Mouse (Mus musculus): ENCODE measurements around the gene BC048671. TPM values are rescaled to one million over a fixed set of nuclear protein-coding genes. Genes with fewer than 3 reads are reported as not detected.

Gene BC048671
- not detected in 2 replicates for polyA plus RNA-seq (2014; fragmentation: Nextera tagmentation; extraction: Ambion mirVana)

DNA sequence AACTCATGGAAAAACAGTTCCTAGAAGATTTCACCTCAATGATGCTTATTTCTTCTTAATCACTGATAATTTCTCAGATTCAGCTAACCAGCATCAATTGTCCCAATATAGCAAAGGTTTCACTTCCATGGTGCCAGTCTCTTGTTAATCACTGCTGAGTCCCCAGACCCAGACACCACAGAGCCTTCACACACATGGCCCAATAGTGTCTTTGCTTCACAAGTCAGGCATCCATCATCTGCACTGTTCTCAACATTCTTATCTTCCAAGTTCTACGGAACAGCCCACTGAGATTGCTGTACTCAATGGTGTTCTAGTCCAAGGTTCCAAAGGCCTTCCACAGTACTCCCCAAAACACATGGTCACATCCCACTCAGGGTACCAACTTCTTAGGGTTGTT is at the start of gene BC048671:
Gene BC048671, plus strand, starts transcription at position 301 of the 400 bp plus-strand sequence.
- Histone ChIP-seq H3K4me2 (replicated peaks; ENCODE audit: low read depth, low read length) (no peak within 1 kb of the TSS), H3K36me3 (ENCODE audit: control insufficient read depth, insufficient read depth, low read length) (no peaks in the 10 kb centered on the region), H3K4me1 (ENCODE audit: control insufficient read depth, insufficient read depth, low read length) (no peaks in the 10 kb centered on the region), H3K27me3 (ENCODE audit: control insufficient read depth, insufficient read depth, low read length) (no peaks in the 10 kb centered on the region), H3K27ac (ENCODE audit: low read length) (no peak within 1 kb of the TSS), H3K9me3 (ENCODE audit: control insufficient read depth, low read depth, low read length) (no peaks in the 10 kb centered on the region), H3K9ac (replicated peaks; ENCODE audit: low read depth, low read length) (no peak within 1 kb of the TSS), H3K4me3 (ENCODE audit: low read depth, low read length) (no peak within 1 kb of the TSS)
- ATAC-seq (ENCODE audit: insufficient number of reproducible peaks, insufficient read depth, low FRiP score, low read depth): no peak
- WGBS: 92% methylated on average over 1 of the region's 1 CpGs

DNA sequence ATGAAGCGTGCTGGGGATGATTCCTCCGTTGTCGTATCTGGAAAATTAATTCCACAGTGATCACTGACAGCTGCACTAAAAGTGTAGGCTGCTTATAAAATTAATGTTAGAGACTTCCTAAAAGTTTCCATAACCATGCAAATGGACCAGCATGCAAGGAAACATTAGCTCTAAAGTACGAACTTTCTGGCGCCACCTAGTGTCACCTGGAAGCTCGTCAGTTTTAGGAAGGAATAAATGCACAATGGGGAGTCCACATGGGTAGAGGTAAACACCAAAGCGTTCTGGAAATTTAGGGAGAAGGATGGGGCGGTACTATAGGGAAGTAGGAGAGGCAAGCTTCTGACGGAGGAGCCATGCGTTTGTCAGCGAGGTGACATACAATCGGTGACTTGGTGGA is 12.8 kb upstream of the BC048671 start:
- H3K4me1 ChIP-seq (ENCODE audit: control insufficient read depth, insufficient read depth, low read length): no peaks in the 10 kb centered on the region
- no peaks in the 10 kb centered on the region for H3K9me3 ChIP-seq (ENCODE audit: control insufficient read depth, low read depth, low read length)
- no peak overlapping the region for H3K4me3 ChIP-seq (ENCODE audit: low read depth, low read length)
- ATAC-seq (ENCODE audit: insufficient number of reproducible peaks, insufficient read depth, low FRiP score, low read depth): no peak
- H3K27me3 ChIP-seq (ENCODE audit: control insufficient read depth, insufficient read depth, low read length): no peaks in the 10 kb centered on the region
- H3K36me3 ChIP-seq (ENCODE audit: control insufficient read depth, insufficient read depth, low read length): no peaks in the 10 kb centered on the region
- no peak overlapping the region for H3K27ac ChIP-seq (ENCODE audit: low read length)
- 48% methylated on average over 12 of the region's 12 CpGs for WGBS
- no peak overlapping the region for H3K9ac ChIP-seq (replicated peaks; ENCODE audit: low read depth, low read length)
- no peak overlapping the region for H3K4me2 ChIP-seq (replicated peaks; ENCODE audit: low read depth, low read length)

DNA sequence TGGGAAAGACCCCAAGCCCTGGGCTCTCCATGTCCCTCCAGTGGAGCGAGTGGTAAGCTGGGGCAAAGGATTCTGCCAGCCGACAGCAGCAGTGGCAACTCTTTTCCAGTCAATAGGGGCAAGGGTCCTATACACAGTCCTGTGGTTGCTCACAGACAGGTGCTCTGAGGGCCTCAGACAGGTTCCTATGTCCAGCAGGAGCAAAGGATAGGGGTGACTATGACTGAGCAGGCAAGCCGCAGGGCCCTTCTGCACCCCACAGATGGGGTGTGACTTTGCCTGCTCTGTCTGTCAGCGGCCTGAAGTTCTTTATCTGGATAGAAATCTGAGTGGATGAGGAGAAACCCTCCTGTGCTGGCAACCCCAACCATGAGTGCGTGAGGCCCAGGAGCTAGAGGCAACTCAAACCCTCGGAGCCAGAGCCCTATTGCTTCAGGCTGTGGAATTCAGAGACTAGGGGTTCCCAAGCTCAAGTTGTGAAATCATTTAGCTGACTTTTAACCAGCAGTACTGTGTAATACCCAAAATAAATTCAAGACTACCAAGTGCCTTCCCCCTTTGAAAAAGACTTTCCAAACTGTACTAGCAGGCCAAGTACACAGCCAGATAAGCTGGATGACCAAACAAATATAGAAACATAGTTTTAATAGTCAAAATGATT is 5.4 kb downstream of the BC048671 start:
- no peak for ATAC-seq (ENCODE audit: insufficient number of reproducible peaks, insufficient read depth, low FRiP score, low read depth)
- Histone ChIP-seq H3K27ac (ENCODE audit: low read length) (no peak overlapping the region), H3K9ac (replicated peaks; ENCODE audit: low read depth, low read length) (no peak overlapping the region), H3K27me3 (ENCODE audit: control insufficient read depth, insufficient read depth, low read length) (no peaks in the 10 kb centered on the region), H3K36me3 (ENCODE audit: control insufficient read depth, insufficient read depth, low read length) (no peaks in the 10 kb centered on the region), H3K4me2 (replicated peaks; ENCODE audit: low read depth, low read length) (no peak overlapping the region), H3K4me1 (ENCODE audit: control insufficient read depth, insufficient read depth, low read length) (no peaks in the 10 kb centered on the region), H3K9me3 (ENCODE audit: control insufficient read depth, low read depth, low read length) (no peaks in the 10 kb centered on the region; the same call in 1 of the 2 replicates), H3K4me3 (ENCODE audit: low read depth, low read length) (no peak overlapping the region)
- WGBS: 86% methylated on average over 6 of the region's 6 CpGs

DNA sequence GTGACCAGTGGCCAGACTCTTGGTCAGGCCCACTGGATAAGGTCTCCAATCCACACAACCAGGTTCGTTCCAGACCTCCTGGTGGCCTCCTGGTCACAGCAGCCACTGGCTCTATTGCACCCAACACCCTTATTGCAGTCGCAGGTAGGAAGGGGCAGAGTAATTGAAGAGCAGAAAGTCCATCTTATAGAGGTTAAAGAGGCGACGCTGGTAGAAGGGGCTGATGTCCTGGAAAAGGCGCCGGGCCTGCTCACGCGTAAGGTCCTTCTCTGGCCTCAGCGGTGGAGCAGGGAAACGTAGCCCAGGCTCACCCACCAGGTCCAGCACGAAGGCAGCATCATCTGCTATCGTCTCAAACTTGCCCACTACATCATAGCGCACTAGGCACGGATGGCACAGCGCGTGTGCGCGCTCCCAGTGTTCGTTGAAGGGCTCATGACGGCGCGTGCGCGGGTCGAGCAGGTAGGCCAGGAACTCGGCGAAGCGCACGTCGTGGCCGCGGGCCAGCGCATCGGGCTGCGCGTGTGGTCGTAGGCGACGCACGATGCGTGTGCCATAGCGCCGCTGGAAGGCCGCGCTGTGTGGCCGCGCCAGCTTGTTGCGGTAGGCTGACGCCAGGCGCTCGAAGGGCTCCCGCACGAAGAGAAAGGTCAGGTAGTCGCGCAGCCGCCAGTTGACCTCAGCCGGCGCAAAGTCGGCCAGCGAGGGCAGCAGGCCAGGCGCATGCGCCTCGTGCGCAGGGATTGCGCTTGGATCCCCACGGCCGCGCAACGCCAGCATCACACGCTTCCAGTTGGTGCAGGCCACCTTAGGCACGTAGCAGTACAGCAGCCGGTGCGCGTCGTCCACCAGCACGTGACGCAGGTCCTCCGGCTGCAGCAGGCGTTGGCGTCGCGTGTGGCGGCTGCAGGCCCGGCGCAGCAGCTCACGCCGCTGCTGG is 8.1 kb downstream of the BC048671 start:
- Histone ChIP-seq H3K27me3 (ENCODE audit: control insufficient read depth, insufficient read depth, low read length) (no peaks in the 10 kb centered on the region), H3K4me1 (ENCODE audit: control insufficient read depth, insufficient read depth, low read length) (no peaks in the 10 kb centered on the region), H3K9ac (replicated peaks; ENCODE audit: low read depth, low read length) (no peak overlapping the region), H3K27ac (ENCODE audit: low read length) (no peak overlapping the region), H3K4me2 (replicated peaks; ENCODE audit: low read depth, low read length) (no peak overlapping the region), H3K4me3 (ENCODE audit: low read depth, low read length) (no peak overlapping the region), H3K9me3 (ENCODE audit: control insufficient read depth, low read depth, low read length) (no peaks in the 10 kb centered on the region; the same call in 1 of the 2 replicates), H3K36me3 (ENCODE audit: control insufficient read depth, insufficient read depth, low read length) (no peaks in the 10 kb centered on the region)
- 81% methylated on average over 87 of the region's 87 CpGs for WGBS
- no peak for ATAC-seq (ENCODE audit: insufficient number of reproducible peaks, insufficient read depth, low FRiP score, low read depth)

DNA sequence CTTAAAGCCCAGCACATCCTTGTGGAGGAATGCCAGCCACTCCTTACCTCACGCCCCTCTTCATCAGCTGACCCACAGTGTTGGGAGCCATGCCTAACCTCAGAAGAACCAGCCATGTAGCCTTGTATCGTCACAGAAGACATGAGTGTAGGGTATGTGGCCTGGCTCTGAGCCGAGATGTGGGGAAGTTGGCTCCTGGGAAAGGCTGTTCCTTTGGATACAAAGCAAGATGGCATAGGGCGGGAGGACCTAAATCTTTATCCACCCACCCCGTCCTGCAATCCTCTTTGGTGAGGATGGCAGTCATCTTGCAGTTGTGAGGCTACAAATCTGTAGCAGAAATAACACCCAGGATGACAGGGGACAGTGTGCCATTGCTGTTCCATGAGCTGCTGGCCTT is 14.9 kb downstream of the BC048671 start:
- H3K27me3 ChIP-seq (ENCODE audit: control insufficient read depth, insufficient read depth, low read length): no peaks in the 10 kb centered on the region
- H3K4me2 ChIP-seq (replicated peaks; ENCODE audit: low read depth, low read length): no peak overlapping the region
- no peak overlapping the region for H3K27ac ChIP-seq (ENCODE audit: low read length)
- WGBS: 87% methylated on average over 5 of the region's 5 CpGs
- H3K36me3 ChIP-seq (ENCODE audit: control insufficient read depth, insufficient read depth, low read length): no peaks in the 10 kb centered on the region
- H3K4me3 ChIP-seq (ENCODE audit: low read depth, low read length): no peak overlapping the region
- H3K4me1 ChIP-seq (ENCODE audit: control insufficient read depth, insufficient read depth, low read length): no peaks in the 10 kb centered on the region
- no peaks in the 10 kb centered on the region for H3K9me3 ChIP-seq (ENCODE audit: control insufficient read depth, low read depth, low read length)
- no peak overlapping the region for H3K9ac ChIP-seq (replicated peaks; ENCODE audit: low read depth, low read length)
- ATAC-seq (ENCODE audit: insufficient number of reproducible peaks, insufficient read depth, low FRiP score, low read depth): no peak

DNA sequence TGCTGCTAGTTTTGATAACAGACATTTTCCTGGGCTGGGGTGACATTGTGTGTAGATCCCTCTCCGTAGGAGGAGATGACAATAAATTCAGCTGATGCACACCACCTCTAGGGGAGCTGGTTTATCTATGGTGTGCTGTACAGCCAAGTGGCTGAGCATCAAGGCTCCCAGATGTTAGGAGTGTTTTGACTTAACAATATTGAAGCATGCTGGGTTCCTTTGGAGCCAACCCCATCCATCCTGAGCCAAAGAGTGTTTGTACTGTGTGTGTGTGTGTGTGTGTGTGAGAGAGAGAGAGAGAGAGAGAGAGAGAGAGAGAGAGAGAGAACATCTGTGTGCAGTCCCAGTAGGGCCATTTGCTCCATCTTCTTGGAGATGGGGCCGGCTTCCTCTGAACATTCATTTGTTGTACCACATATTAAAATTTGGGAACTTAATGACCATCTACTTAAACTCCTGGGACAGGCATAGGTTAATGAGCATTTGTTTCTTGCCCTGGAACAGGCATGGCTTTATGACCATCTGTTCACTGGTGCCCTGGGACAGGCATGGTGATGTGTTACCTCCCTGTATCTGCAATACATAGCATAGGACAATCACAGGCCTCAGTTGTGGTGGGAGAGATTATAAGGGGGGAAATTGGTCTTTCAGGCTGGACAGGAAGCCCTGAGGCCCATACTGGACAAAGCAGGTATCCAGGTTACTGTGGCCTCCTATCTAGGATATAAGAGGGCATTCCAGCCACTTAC is 16.7 kb downstream of the BC048671 start:
- no peak for ATAC-seq (ENCODE audit: insufficient number of reproducible peaks, insufficient read depth, low FRiP score, low read depth)
- H3K27me3 ChIP-seq (ENCODE audit: control insufficient read depth, insufficient read depth, low read length): no peaks in the 10 kb centered on the region
- WGBS: 76% methylated on average over 2 of the region's 2 CpGs
- no peaks in the 10 kb centered on the region for H3K36me3 ChIP-seq (ENCODE audit: control insufficient read depth, insufficient read depth, low read length)
- no peak overlapping the region for H3K4me3 ChIP-seq (ENCODE audit: low read depth, low read length)
- H3K9me3 ChIP-seq (ENCODE audit: control insufficient read depth, low read depth, low read length): no peaks in the 10 kb centered on the region
- no peaks in the 10 kb centered on the region for H3K4me1 ChIP-seq (ENCODE audit: control insufficient read depth, insufficient read depth, low read length)
- no peak overlapping the region for H3K27ac ChIP-seq (ENCODE audit: low read length)
- H3K9ac ChIP-seq (replicated peaks; ENCODE audit: low read depth, low read length): no peak overlapping the region
- no peak overlapping the region for H3K4me2 ChIP-seq (replicated peaks; ENCODE audit: low read depth, low read length)

DNA sequence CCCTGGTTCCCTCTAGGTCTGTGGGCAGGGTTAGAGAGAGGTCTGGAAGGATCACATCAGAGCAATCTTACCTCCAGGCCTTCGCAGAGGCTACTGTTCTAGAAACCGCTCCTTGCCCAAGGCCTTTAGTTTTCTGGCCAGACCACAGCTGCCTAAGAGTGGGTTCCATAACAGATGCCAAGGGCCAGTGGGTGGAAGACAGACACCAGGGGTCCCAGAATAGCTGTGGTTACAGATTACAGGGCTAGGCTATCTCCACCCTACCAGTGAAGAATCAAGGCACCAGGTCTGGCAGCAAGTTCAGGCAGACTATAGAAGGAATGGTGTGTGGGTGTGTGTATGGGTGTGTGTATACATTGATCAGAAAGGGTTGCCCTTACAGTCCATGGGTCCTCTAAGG is 18.0 kb downstream of the BC048671 start:
- H3K36me3 ChIP-seq (ENCODE audit: control insufficient read depth, insufficient read depth, low read length): no peaks in the 10 kb centered on the region
- H3K4me2 ChIP-seq (replicated peaks; ENCODE audit: low read depth, low read length): no peak overlapping the region
- H3K9me3 ChIP-seq (ENCODE audit: control insufficient read depth, low read depth, low read length): no peaks in the 10 kb centered on the region
- ATAC-seq (ENCODE audit: insufficient number of reproducible peaks, insufficient read depth, low FRiP score, low read depth): no peak
- no peaks in the 10 kb centered on the region for H3K27me3 ChIP-seq (ENCODE audit: control insufficient read depth, insufficient read depth, low read length)
- no peak overlapping the region for H3K4me3 ChIP-seq (ENCODE audit: low read depth, low read length)
- H3K4me1 ChIP-seq (ENCODE audit: control insufficient read depth, insufficient read depth, low read length): no peaks in the 10 kb centered on the region
- 98% methylated on average over 2 of the region's 2 CpGs for WGBS
- H3K27ac ChIP-seq (ENCODE audit: low read length): no peak overlapping the region
- no peak overlapping the region for H3K9ac ChIP-seq (replicated peaks; ENCODE audit: low read depth, low read length)

DNA sequence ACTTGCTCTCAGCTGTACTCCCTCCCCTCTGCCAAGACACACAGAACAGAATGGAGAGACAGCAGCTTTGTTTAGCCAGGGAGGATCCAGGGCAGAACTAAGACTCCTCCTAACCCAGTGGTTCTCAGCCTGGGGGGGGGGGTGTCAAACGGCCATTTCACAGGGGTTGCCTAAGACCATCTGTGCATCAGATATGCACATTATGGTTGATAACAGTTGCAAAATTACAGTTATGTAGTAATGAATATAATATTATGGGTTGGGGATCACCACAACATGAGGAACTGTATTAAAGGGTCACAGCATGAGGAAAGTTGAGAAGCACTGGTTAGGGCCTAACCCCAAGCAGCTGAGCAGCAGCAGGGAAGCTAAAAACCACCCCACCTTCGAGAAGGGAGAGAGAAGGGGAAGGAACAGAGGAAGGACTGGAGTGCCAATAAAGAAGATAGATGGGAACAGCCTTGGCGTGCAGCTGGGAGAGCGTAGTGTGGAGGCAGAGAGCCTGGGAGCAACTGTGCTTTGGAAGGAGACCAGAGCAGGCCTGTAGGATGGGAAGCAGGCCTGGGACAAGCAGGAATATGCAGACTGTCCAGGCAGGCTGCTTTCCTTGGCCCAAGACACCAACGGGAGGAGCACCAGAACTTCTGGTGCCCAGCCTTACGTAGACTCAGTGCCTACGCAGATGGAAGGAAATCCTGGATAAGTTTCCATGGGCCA is 18.6 kb downstream of the BC048671 start:
- no peak overlapping the region for H3K4me3 ChIP-seq (ENCODE audit: low read depth, low read length)
- no peak for ATAC-seq (ENCODE audit: insufficient number of reproducible peaks, insufficient read depth, low FRiP score, low read depth)
- no peaks in the 10 kb centered on the region for H3K36me3 ChIP-seq (ENCODE audit: control insufficient read depth, insufficient read depth, low read length)
- H3K4me1 ChIP-seq (ENCODE audit: control insufficient read depth, insufficient read depth, low read length): no peaks in the 10 kb centered on the region
- H3K27me3 ChIP-seq (ENCODE audit: control insufficient read depth, insufficient read depth, low read length): no peaks in the 10 kb centered on the region
- no peak overlapping the region for H3K4me2 ChIP-seq (replicated peaks; ENCODE audit: low read depth, low read length)
- H3K9ac ChIP-seq (replicated peaks; ENCODE audit: low read depth, low read length): no peak overlapping the region
- no peak overlapping the region for H3K27ac ChIP-seq (ENCODE audit: low read length)
- H3K9me3 ChIP-seq (ENCODE audit: control insufficient read depth, low read depth, low read length): no peaks in the 10 kb centered on the region
- 65% methylated on average over 7 of the region's 7 CpGs for WGBS
